Comparison of ENCODE assay signal across 8 mouse cellular contexts in genomic region chr15:27681419-27682187, GRCm38 (mm10). TPM values are rescaled to one million over a fixed set of nuclear protein-coding genes. Genes with fewer than 3 reads are reported as not detected.
DNase-seq lines count a peak whose midpoint lies in the region; ATAC-seq and TF ChIP-seq lines count a peak whose summit lies in the region.

Gene Otulinl, minus strand, starts transcription at chr15:27681579.

- TF ChIP-seq POLR2A in cerebellum, adult 2 months (IDR thresholded peaks at IDR 0.05; ENCODE audit: borderline replicate concordance, insufficient read depth, low read length): peak; percentile 83
- TF ChIP-seq POLR2A in lung, adult 2 months (IDR thresholded peaks at IDR 0.05; ENCODE audit: borderline replicate concordance, extremely low read depth, low read depth, low read length): peak; percentile 38; the same call in 1 of the 2 replicates

- no peaks in the 10 kb centered on the region for H3K27me3 ChIP-seq in cerebellum, adult 2 months (ENCODE audit: control insufficient read depth, insufficient read depth, low read length)
- no peaks in the 10 kb centered on the region; the same call in 1 of the 2 replicates for H3K27me3 ChIP-seq in forebrain, postnatal 0 days (ENCODE audit: insufficient read depth, low read length)
- no peaks in the 10 kb centered on the region for H3K27me3 ChIP-seq in neural tube, embryonic 15.5 days (replicated peaks)

- no peaks in the 10 kb centered on the region for H3K36me3 ChIP-seq in ES-E14 (ENCODE audit: control insufficient read depth, insufficient read depth, low read length, poor library complexity, severe bottlenecking)
- H3K36me3 ChIP-seq in forebrain, postnatal 0 days (ENCODE audit: insufficient read depth): no peaks in the 10 kb centered on the region
- no peaks in the 10 kb centered on the region for H3K36me3 ChIP-seq in neural tube, embryonic 15.5 days

- H3K4me2 ChIP-seq in forebrain, postnatal 0 days (ENCODE audit: low read depth): peak within 1 kb of the TSS; percentile 68
- peak within 1 kb of the TSS; percentile 94 for H3K4me2 ChIP-seq in neural tube, embryonic 15.5 days

- 1% methylated on average over 54 of the region's 59 CpGs for WGBS in cerebellum, adult 2 months
- 2% methylated on average over 59 of the region's 59 CpGs for WGBS in forebrain, postnatal 0 days
- WGBS in lung, adult 2 months: 2% methylated on average over 58 of the region's 59 CpGs
- under 1% methylated on average over 59 of the region's 59 CpGs for WGBS in neural tube, embryonic 15.5 days

- in situ Hi-C loops in ES-E14 (cut with MboI; ENCODE audit: low sequenced_read_pairs in 2 of 2, unreplicated experiment in 2 of 2): no loop called here

- TF ChIP-seq CTCF in cerebellum, adult 2 months (IDR thresholded peaks at IDR 0.05; ENCODE audit: borderline replicate concordance, insufficient read depth, low read depth, low read length): no peak
- no peak; the same call in 1 of the 2 replicates for TF ChIP-seq CTCF in forebrain, postnatal 0 days (IDR thresholded peaks at IDR 0.05; ENCODE audit: low read depth)
- TF ChIP-seq CTCF in layer of hippocampus, adult 2 months (conservative IDR thresholded peaks at IDR 0.05): no peak
- no peak for TF ChIP-seq CTCF in lung, adult 2 months (IDR thresholded peaks at IDR 0.05; ENCODE audit: insufficient read depth, low read length)

- H3K9ac ChIP-seq in ES-E14 (ENCODE audit: insufficient read depth, low read depth, low read length, poor library complexity, severe bottlenecking): peak within 1 kb of the TSS; percentile 71
- peak within 1 kb of the TSS; percentile 62 for H3K9ac ChIP-seq in forebrain, postnatal 0 days
- peak within 1 kb of the TSS; percentile 69 for H3K9ac ChIP-seq in neural tube, embryonic 15.5 days (replicated peaks)

- DNase-seq in ES-E14 (ENCODE audit: low read depth, low spot score): peak; percentile 80
- peak; percentile 96 to 99 for DNase-seq in cerebellum, adult 2 months
- peak; percentile 97 for DNase-seq in forebrain, postnatal 0 days
- peak; percentile 96 for DNase-seq in heart, postnatal 4 days
- DNase-seq in layer of hippocampus, adult 2 months (ENCODE audit: low spot score in 2 of 2): peak; percentile 95
- peak; percentile 93 for DNase-seq in lung, adult 2 months
- peak; percentile 95 for DNase-seq in testis, postnatal 10 days (ENCODE audit: low spot score)

- peak; percentile 100 for ATAC-seq in forebrain, postnatal 0 days
- peak; percentile 100 for ATAC-seq in neural tube, embryonic 15.5 days (ENCODE audit: low FRiP score)

- H3K4me3 ChIP-seq in ES-E14 (ENCODE audit: insufficient read depth in 1 of 2, low read depth in 1 of 2, low read length in 2 of 2, poor library complexity in 1 of 2, severe bottlenecking in 1 of 2): peak within 1 kb of the TSS; percentile 59 to 78
- peak within 1 kb of the TSS; percentile 66 for H3K4me3 ChIP-seq in cerebellum, adult 2 months (replicated peaks; ENCODE audit: insufficient read depth, low read depth, low read length)
- peak within 1 kb of the TSS; percentile 61 for H3K4me3 ChIP-seq in forebrain, postnatal 0 days (ENCODE audit: low read depth, low read length)
- peak within 1 kb of the TSS; percentile 91 for H3K4me3 ChIP-seq in layer of hippocampus, adult 2 months
- peak within 1 kb of the TSS; percentile 59 for H3K4me3 ChIP-seq in lung, adult 2 months (replicated peaks; ENCODE audit: extremely low read depth, low read depth, low read length)
- peak within 1 kb of the TSS; percentile 71 for H3K4me3 ChIP-seq in neural tube, embryonic 15.5 days (replicated peaks)

- no peaks in the 10 kb centered on the region for H3K9me3 ChIP-seq in ES-E14 (ENCODE audit: control insufficient read depth, insufficient read depth, low read depth, low read length)
- no peaks in the 10 kb centered on the region for H3K9me3 ChIP-seq in forebrain, postnatal 0 days (ENCODE audit: low read length)
- no peaks in the 10 kb centered on the region for H3K9me3 ChIP-seq in neural tube, embryonic 15.5 days (replicated peaks)

- no peak within 1 kb of the TSS for H3K27ac ChIP-seq in ES-E14 (ENCODE audit: insufficient read depth, low read depth, low read length, poor library complexity, severe bottlenecking)
- no peak within 1 kb of the TSS for H3K27ac ChIP-seq in cerebellum, adult 2 months (ENCODE audit: insufficient read depth, low read length)
- 0 out of 2 replicates have a peak within 1 kb of the TSS, but pooled peaks have one; percentile 46 for H3K27ac ChIP-seq in forebrain, postnatal 0 days (ENCODE audit: low read depth, low read length)
- H3K27ac ChIP-seq in layer of hippocampus, adult 2 months: peak within 1 kb of the TSS; percentile 96
- peak within 1 kb of the TSS; percentile 73 for H3K27ac ChIP-seq in neural tube, embryonic 15.5 days (replicated peaks)

- H3K4me1 ChIP-seq in ES-E14 (ENCODE audit: control insufficient read depth in 2 of 2, insufficient read depth in 2 of 2, low read length in 2 of 2, poor library complexity in 1 of 2): no peaks in the 10 kb centered on the region; a peak in 1 of 4 replicates
- H3K4me1 ChIP-seq in cerebellum, adult 2 months (ENCODE audit: control insufficient read depth, insufficient read depth, low read length): peaks cover 6% of the 10 kb centered on the region
- peaks cover 5% of the 10 kb centered on the region; the same call in 1 of the 2 replicates for H3K4me1 ChIP-seq in forebrain, postnatal 0 days (ENCODE audit: insufficient read depth)
- H3K4me1 ChIP-seq in lung, adult 2 months (ENCODE audit: control insufficient read depth, insufficient read depth, low read length): no peaks in the 10 kb centered on the region; the same call in 1 of the 2 replicates
- H3K4me1 ChIP-seq in neural tube, embryonic 15.5 days: peaks cover 15% of the 10 kb centered on the region

TF ChIP-seq in ES-E14, 5 proteins besides CTCF, POLR2A, EP300 and RAD21:
- TF ChIP-seq CHD2 (IDR thresholded peaks at IDR 0.05; ENCODE audit: low read depth, low read length) (no peak), ZC3H11A (IDR thresholded peaks at IDR 0.05; ENCODE audit: borderline replicate concordance, low read depth, low read length) (no peak), MAFK (IDR thresholded peaks at IDR 0.05; ENCODE audit: insufficient read depth, low read depth, low read length) (peak; percentile 69), HCFC1 (IDR thresholded peaks at IDR 0.05; ENCODE audit: borderline replicate concordance, insufficient read depth, low read length) (no peak), ZNF384 (IDR thresholded peaks at IDR 0.05; ENCODE audit: low read depth, low read length) (no peak)
TF ChIP-seq in ES-E14: peak in this region for 1.

RNA-seq across cellular contexts. Expression of gene Otulinl, which starts in this region (rescaled TPM):
- 1.7 and 2.6 TPM in 2 replicates for total RNA-seq in ES-E14 (2012; rRNA removed)
- polyA plus RNA-seq in cerebellum, adult 2 months (2012; rRNA removed): 5.4 and 6.5 TPM in 2 replicates
- 7.3 and 7.5 TPM in 2 replicates for total RNA-seq in forebrain, postnatal 0 days (2014; rRNA removed)
- polyA plus RNA-seq in forebrain, postnatal 0 days (2015; fragmentation: Nextera tagmentation; extraction: Ambion mirVana): 13.3 and 17.0 TPM in 2 replicates
- total RNA-seq in heart, postnatal 4 days (2021): 1 to 10 TPM; 1.3 to 2.4 TPM
- total RNA-seq in layer of hippocampus, adult 2 months (2021): 10 to 100 TPM; 27.6 to 31.8 TPM
- polyA plus RNA-seq in lung, adult 2 months (2012; rRNA removed): 7.5 and 9.9 TPM in 2 replicates
- 16.2 and 18.9 TPM in 2 replicates for polyA plus RNA-seq in neural tube, embryonic 15.5 days (2015; fragmentation: Nextera tagmentation; extraction: Ambion mirVana)

Comparison
In these comparisons a context has a peak if more than half of its experiments do, and no peak if none do; other contexts are left out.
1. H3K27ac ChIP-seq: peak in forebrain, postnatal 0 days (single experiment), layer of hippocampus, adult 2 months (single experiment) and neural tube, embryonic 15.5 days (single experiment); none in ES-E14 (single experiment) and cerebellum, adult 2 months (single experiment).
2. Peak in every context shown above with its lines, with median percentiles within 50 percentile points of each other: DNase-seq, H3K4me3 ChIP-seq and H3K9ac ChIP-seq.